Mouse (Mus musculus) spleen, postnatal 10 days (tissue): ENCODE measurements around the gene Ttll12.

ENCODE experiments used
- DNase-seq, 2 experiments: peaks; one replicate each; pipeline ENCODE4 v3.0.0; 2021 to 2022; ENCODE audit warnings: low spot score in 2 of 2

The Ttll12 gene

GRCm38 (mm10) chr15:83527747-83528146 is 67.2 kb downstream of the Ttll12 start:
- no peak for DNase-seq

DNA sequence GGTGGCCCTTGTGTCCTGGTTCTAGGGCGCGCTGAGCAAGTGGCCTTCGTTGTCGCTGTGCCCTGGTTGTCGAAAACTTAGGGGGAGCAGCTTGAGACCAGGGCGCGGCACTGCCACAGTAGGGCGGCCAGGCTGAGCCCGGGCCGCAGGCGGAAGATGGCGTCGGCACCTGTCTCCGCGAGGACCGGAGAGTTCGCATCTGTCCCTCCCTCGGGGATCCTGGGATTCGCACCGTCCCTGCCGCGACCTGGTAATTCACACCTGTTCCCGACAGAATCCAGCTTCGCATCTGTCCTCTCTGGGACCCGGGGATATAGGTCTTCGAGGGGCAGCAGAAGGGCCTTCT is 67.9 kb downstream of the Ttll12 start:
- peak in 1 of 2 experiments; percentile 45 for DNase-seq

GRCm38 (mm10) chr15:83526424-83527091 is 68.4 kb downstream of the Ttll12 start, which contains the start of gene Bik:
TSS of gene Bik (plus strand) at chr15:83526862.
- DNase-seq, result peak; percentile 51 to 54
